ENCODE assay signal across 20 mouse cellular contexts in genomic region chr13:63247631-63248030, GRCm38 (mm10).
DNase-seq lines count a peak whose midpoint lies in the region; ATAC-seq and TF ChIP-seq lines count a peak whose summit lies in the region.
"Had no signal": no experiment of that assay in that cellular context is flagged by ENCODE, and none has a peak within 500 bp of the region (broad histone marks: within the 10 kb centered on the region; RNA-seq: fewer than 3 reads in every experiment).

No protein-coding gene starts in this region.

- no peaks in the 10 kb centered on the region for H3K9me3 ChIP-seq in heart, embryonic 15.5 days (replicated peaks)
- no peaks in the 10 kb centered on the region for H3K9me3 ChIP-seq in limb, embryonic 12.5 days
- no peaks in the 10 kb centered on the region for H3K9me3 ChIP-seq in limb, embryonic 10.5 days (replicated peaks)
- H3K9me3 ChIP-seq in limb, embryonic 14.5 days (ENCODE audit: control insufficient read depth, low read length): no peaks in the 10 kb centered on the region
- H3K9me3 ChIP-seq: forebrain, embryonic 10.5 days; hindbrain, embryonic 13.5 days; liver, embryonic 15.5 days; midbrain, embryonic 13.5 days had no signal

- no peak overlapping the region for H3K4me3 ChIP-seq in heart, embryonic 15.5 days
- no peak overlapping the region for H3K4me3 ChIP-seq in limb, embryonic 12.5 days (replicated peaks)
- no peak overlapping the region for H3K4me3 ChIP-seq in limb, embryonic 10.5 days
- peak overlapping the region; percentile 19; the same call in 1 of the 2 replicates for H3K4me3 ChIP-seq in bone marrow macrophage, adult 2 months (ENCODE audit: insufficient read depth, low read length)
- H3K4me3 ChIP-seq in limb, embryonic 14.5 days (replicated peaks; ENCODE audit: low read length): peak overlapping the region; percentile 84; the same call in 1 of the 2 replicates
- H3K4me3 ChIP-seq: forebrain, embryonic 10.5 days; hindbrain, embryonic 13.5 days; liver, embryonic 15.5 days; midbrain, embryonic 13.5 days had no signal

- H3K4me1 ChIP-seq in heart, embryonic 15.5 days (replicated peaks): peaks cover 78% of the 10 kb centered on the region
- peaks cover 93% of the 10 kb centered on the region for H3K4me1 ChIP-seq in limb, embryonic 12.5 days (replicated peaks)
- peaks cover 77% of the 10 kb centered on the region for H3K4me1 ChIP-seq in limb, embryonic 10.5 days
- peaks cover 57% of the 10 kb centered on the region for H3K4me1 ChIP-seq in bone marrow macrophage, adult 2 months (ENCODE audit: control insufficient read depth, insufficient read depth, low read length)
- peaks cover 77% of the 10 kb centered on the region for H3K4me1 ChIP-seq in limb, embryonic 14.5 days (ENCODE audit: control insufficient read depth, insufficient read depth, low read length)

- H3K9ac ChIP-seq in heart, embryonic 15.5 days: no peak overlapping the region
- no peak overlapping the region for H3K9ac ChIP-seq in limb, embryonic 12.5 days (replicated peaks)
- H3K9ac ChIP-seq in limb, embryonic 14.5 days (ENCODE audit: low read depth, low read length, severe bottlenecking): no peak overlapping the region
- H3K9ac ChIP-seq: hindbrain, embryonic 13.5 days; liver, embryonic 15.5 days; midbrain, embryonic 13.5 days had no signal

- TF ChIP-seq CTCF in bone marrow macrophage, adult 2 months (IDR thresholded peaks at IDR 0.05; ENCODE audit: low read depth, low read length): no peak

- peak overlapping the region; percentile 4; the same call in 1 of the 2 replicates for H3K27ac ChIP-seq in heart, embryonic 15.5 days
- 0 out of 2 replicates have a peak overlapping the region, but pooled peaks have one; percentile 35 for H3K27ac ChIP-seq in limb, embryonic 12.5 days
- H3K27ac ChIP-seq in limb, embryonic 10.5 days: no peak overlapping the region
- peak overlapping the region; percentile 30 for H3K27ac ChIP-seq in bone marrow macrophage, adult 2 months (ENCODE audit: insufficient read depth, low read depth, low read length)
- H3K27ac ChIP-seq in limb, embryonic 14.5 days (replicated peaks; ENCODE audit: low read depth, low read length): peak overlapping the region; percentile 54
- H3K27ac ChIP-seq: forebrain, embryonic 10.5 days; hindbrain, embryonic 13.5 days; liver, embryonic 15.5 days; midbrain, embryonic 13.5 days had no signal

- H3K27me3 ChIP-seq in heart, embryonic 15.5 days: no peaks in the 10 kb centered on the region
- H3K27me3 ChIP-seq in limb, embryonic 12.5 days: no peaks in the 10 kb centered on the region
- no peaks in the 10 kb centered on the region for H3K27me3 ChIP-seq in limb, embryonic 10.5 days (ENCODE audit: low read depth, poor library complexity, severe bottlenecking)
- no peaks in the 10 kb centered on the region for H3K27me3 ChIP-seq in limb, embryonic 14.5 days (ENCODE audit: control insufficient read depth, insufficient read depth, low read length)
- H3K27me3 ChIP-seq: hindbrain, embryonic 13.5 days; liver, embryonic 15.5 days; midbrain, embryonic 13.5 days had no signal

- no peaks in the 10 kb centered on the region for H3K36me3 ChIP-seq in heart, embryonic 15.5 days
- H3K36me3 ChIP-seq in limb, embryonic 12.5 days: peaks cover 53% of the 10 kb centered on the region
- H3K36me3 ChIP-seq in limb, embryonic 10.5 days: peaks cover 57% of the 10 kb centered on the region
- peaks cover 37% of the 10 kb centered on the region for H3K36me3 ChIP-seq in limb, embryonic 14.5 days (ENCODE audit: control insufficient read depth, insufficient read depth, low read length)
- H3K36me3 ChIP-seq: forebrain, embryonic 10.5 days; hindbrain, embryonic 13.5 days; midbrain, embryonic 13.5 days had no signal

- no peak overlapping the region for H3K4me2 ChIP-seq in heart, embryonic 15.5 days
- H3K4me2 ChIP-seq in limb, embryonic 12.5 days: peak overlapping the region; percentile 89; the same call in 1 of the 2 replicates
- H3K4me2 ChIP-seq in limb, embryonic 14.5 days (replicated peaks; ENCODE audit: low read depth, low read length, severe bottlenecking): peak overlapping the region; percentile 85
- H3K4me2 ChIP-seq: hindbrain, embryonic 13.5 days; liver, embryonic 15.5 days; midbrain, embryonic 13.5 days had no signal

- no peak for ATAC-seq in heart, embryonic 15.5 days (replicated peaks; ENCODE audit: insufficient number of reproducible peaks, insufficient read depth, low FRiP score, low read depth)
- no peak for ATAC-seq in limb, embryonic 12.5 days (ENCODE audit: insufficient number of reproducible peaks, insufficient read depth, low FRiP score, low TSS enrichment, low read depth)
- ATAC-seq in limb, embryonic 14.5 days (ENCODE audit: low FRiP score, low read depth): no peak
- ATAC-seq in erythroid progenitor cell, adult 5-6 weeks (replicated peaks; ENCODE audit: low FRiP score, poor library complexity, severe bottlenecking): no peak
- ATAC-seq: CD4-positive, CD25-positive, alpha-beta regulatory T cell, adult 4 months; intestine, embryonic 16.5 days; midbrain, embryonic 13.5 days had no signal

- TF ChIP-seq POLR2A in bone marrow macrophage, adult 2 months (IDR thresholded peaks at IDR 0.05; ENCODE audit: borderline replicate concordance, low read depth, low read length): no peak
- TF ChIP-seq POLR2A in limb, embryonic 14.5 days (IDR thresholded peaks at IDR 0.05; ENCODE audit: borderline replicate concordance, extremely low read depth, insufficient read depth, insufficient read length): no peak

- 88% methylated on average over 11 of the region's 11 CpGs for WGBS in heart, embryonic 15.5 days
- WGBS in limb, embryonic 12.5 days: 88% methylated on average over 11 of the region's 11 CpGs
- 93% methylated on average over 11 of the region's 11 CpGs for WGBS in limb, embryonic 10.5 days
- 87% methylated on average over 11 of the region's 11 CpGs for WGBS in limb, embryonic 14.5 days

- no peak for DNase-seq in heart, adult 11 months
- no peak for DNase-seq in limb, embryonic 10.5 days (ENCODE audit: low spot score)
- DNase-seq in limb, embryonic 14.5 days (ENCODE audit: low spot score): no peak
- DNase-seq in layer of hippocampus, postnatal 36 days: no peak
- DNase-seq: cerebellum, adult 11 months; cerebellum, postnatal 25 days; gastrocnemius, postnatal 14 days; left cerebral cortex, postnatal 4 days; retina, postnatal 1 day; thymus, postnatal 4 days had no signal

Comparison
In these comparisons a context has a peak if more than half of its experiments do, and no peak if none do; other contexts are left out.
1. H3K4me3 ChIP-seq: peak in bone marrow macrophage, adult 2 months (single experiment) and limb, embryonic 14.5 days (single experiment); none in heart, embryonic 15.5 days (single experiment), limb, embryonic 12.5 days (single experiment) and limb, embryonic 10.5 days (single experiment).